Mouse (Mus musculus) erythroblast, embryonic 14.5 days (primary cell): ENCODE results near the gene Rap1gap.

Experiments
- GATA1 ChIP-seq: IDR thresholded peaks from 2 replicates; pipeline ENCODE4 v1.6.1; 2012; ENCODE audit warnings: low read length, inconsistent platforms, mixed read lengths
- TAL1 ChIP-seq: IDR thresholded peaks from 3 replicates; pipeline ENCODE4 v1.6.1; 2012; ENCODE audit warnings: low read length, inconsistent platforms, mixed read lengths

GRCm38 (mm10) chr4:137641556-137641955 is 23.0 kb upstream of the Rap1gap start:
- TF ChIP-seq TAL1 (no peak), GATA1 (no peak)
